Mouse (Mus musculus) MEL (cell line): ENCODE measurements around the gene Ankrd35.

ENCODE experiments used
- CTCF ChIP-seq, 3 experiments: IDR thresholded peaks in 2 of 3; conservative IDR thresholded peaks in 1 of 3; 2 replicates each; pipeline ENCODE4 v1.5.1; 2011 to 2012; ENCODE audit warnings: low read length in 3 of 3, low read depth in 2 of 3, mild to moderate bottlenecking in 2 of 3, improper control_type of control experiment in 1 of 3, inconsistent platforms in 1 of 3, mixed read lengths in 1 of 3, moderate library complexity in 1 of 3; ENCODE audit not compliant: control insufficient read depth in 1 of 3, insufficient read depth in 1 of 3, poor library complexity in 1 of 3, severe bottlenecking in 1 of 3
- GATA1 ChIP-seq: IDR thresholded peaks from 2 replicates; pipeline ENCODE4 v1.6.1; 2011; ENCODE audit warnings: low read depth, low read length, improper control_type of control experiment
- POLR2A ChIP-seq, 2 experiments: IDR thresholded peaks; 2 replicates each; pipeline ENCODE4 v1.6.1; 2011 to 2012; ENCODE audit warnings: low read length in 2 of 2, mild to moderate bottlenecking in 2 of 2, control low read depth in 1 of 2, improper control_type of control experiment in 1 of 2, low read depth in 1 of 2, moderate library complexity in 1 of 2; ENCODE audit not compliant: control insufficient read depth in 1 of 2, insufficient read depth in 1 of 2, poor library complexity in 1 of 2

DNA sequence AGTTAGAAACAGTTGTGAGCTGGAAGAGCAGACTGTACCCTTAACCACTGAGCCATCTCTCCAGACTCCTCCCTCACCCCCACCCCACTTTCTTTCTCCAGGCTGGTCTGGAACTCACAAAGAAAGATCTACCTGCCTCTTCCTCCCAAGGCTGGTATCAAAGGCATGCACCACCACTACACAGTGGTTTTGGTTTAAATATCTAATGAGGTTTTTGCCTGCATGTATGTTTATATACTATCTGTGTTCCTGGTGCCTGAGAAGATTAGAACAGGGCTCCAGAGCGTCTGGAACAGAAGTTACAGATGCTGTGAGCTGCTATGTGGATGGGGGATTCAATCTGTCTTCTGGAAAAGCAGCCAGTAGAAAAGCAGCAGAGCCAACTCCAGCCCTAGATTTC is 35.9 kb upstream of the Ankrd35 start:
- no peak for TF ChIP-seq GATA1
- TF ChIP-seq CTCF (IDR thresholded peaks at IDR 0.05 in 2 of 3, conservative IDR thresholded peaks at IDR 0.05 in 1 of 3; ENCODE audit: control insufficient read depth in 1 of 3, insufficient read depth in 1 of 3, low read depth in 2 of 3, low read length in 3 of 3, poor library complexity in 1 of 3, severe bottlenecking in 1 of 3): no peak
- peak in 1 of 2 experiments; percentile 42; a peak in 1 of 4 replicates for TF ChIP-seq POLR2A (IDR thresholded peaks at IDR 0.05; ENCODE audit: control insufficient read depth in 1 of 2, insufficient read depth in 1 of 2, low read depth in 1 of 2, low read length in 2 of 2, poor library complexity in 1 of 2)
